Mouse (Mus musculus) erythroblast, embryonic 14.5 days (primary cell): ENCODE measurements around the gene Cyp1a2. TPM values are rescaled to one million over a fixed set of nuclear protein-coding genes. Genes with fewer than 3 reads are reported as not detected.

Source experiments
- H3K27me3 ChIP-seq: 2 replicates; pipeline ENCODE4 v1.6.1; 2012; ENCODE audit warnings: inconsistent platforms; ENCODE audit not compliant: control insufficient read depth
- H3K36me3 ChIP-seq: 2 replicates; pipeline ENCODE4 v1.6.1; 2012; ENCODE audit warnings: mild to moderate bottlenecking, inconsistent platforms; ENCODE audit not compliant: control insufficient read depth
- H3K4me1 ChIP-seq: 2 replicates; pipeline ENCODE4 v1.6.1; 2012; ENCODE audit warnings: inconsistent platforms; ENCODE audit not compliant: control insufficient read depth
- H3K4me3 ChIP-seq: replicated peaks from 2 replicates; pipeline ENCODE3; 2012; ENCODE audit warnings: moderate library complexity, mild to moderate bottlenecking, inconsistent platforms
- H3K9me3 ChIP-seq: 2 replicates; pipeline ENCODE4 v1.6.1; 2012; ENCODE audit warnings: low read length, inconsistent platforms, mixed read lengths; ENCODE audit not compliant: control insufficient read depth
- GATA1 ChIP-seq: IDR thresholded peaks from 2 replicates; pipeline ENCODE4 v1.6.1; 2012; ENCODE audit warnings: low read length, inconsistent platforms, mixed read lengths
- TAL1 ChIP-seq: IDR thresholded peaks from 3 replicates; pipeline ENCODE4 v1.6.1; 2012; ENCODE audit warnings: low read length, inconsistent platforms, mixed read lengths
- polyA plus RNA-seq: library from polyadenylated mRNA; stranded (reverse); fragments of >175 nt; gene quantifications from 2 replicates; pipeline ENCODE4 v1.2.3, GENCODE M21; 2012

Gene Cyp1a2
- polyA plus RNA-seq, 1 experiment = not detected

DNA sequence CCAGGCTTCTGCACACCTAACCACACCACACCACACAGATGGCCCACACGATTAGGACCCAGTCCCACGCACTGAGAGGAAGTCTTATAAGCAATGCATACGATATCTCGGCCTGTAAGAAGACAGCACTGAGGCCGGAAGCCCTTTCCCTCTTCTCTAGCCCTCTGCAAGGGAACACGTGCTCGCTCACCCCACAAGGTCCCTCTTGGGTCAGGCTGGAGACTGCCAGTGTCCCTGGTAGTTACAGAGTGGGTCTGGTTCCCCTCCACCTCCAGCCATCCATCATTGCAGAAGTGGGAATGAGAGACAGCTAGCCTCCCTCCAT, 39.7 kb downstream of the Cyp1a2 start:
- Histone ChIP-seq H3K9me3 (no peaks in the 10 kb centered on the region), H3K4me3 (peak overlapping the region; percentile 92), H3K4me1 (peaks cover 80% of the 10 kb centered on the region), H3K27me3 (peaks cover 4% of the 10 kb centered on the region), H3K36me3 (peaks cover 22% of the 10 kb centered on the region)
- TF ChIP-seq TAL1 (0 out of 3 replicates have a peak, but pooled peaks have one; percentile 19), GATA1 (peak; percentile 33; the same call in 1 of the 2 replicates)

DNA sequence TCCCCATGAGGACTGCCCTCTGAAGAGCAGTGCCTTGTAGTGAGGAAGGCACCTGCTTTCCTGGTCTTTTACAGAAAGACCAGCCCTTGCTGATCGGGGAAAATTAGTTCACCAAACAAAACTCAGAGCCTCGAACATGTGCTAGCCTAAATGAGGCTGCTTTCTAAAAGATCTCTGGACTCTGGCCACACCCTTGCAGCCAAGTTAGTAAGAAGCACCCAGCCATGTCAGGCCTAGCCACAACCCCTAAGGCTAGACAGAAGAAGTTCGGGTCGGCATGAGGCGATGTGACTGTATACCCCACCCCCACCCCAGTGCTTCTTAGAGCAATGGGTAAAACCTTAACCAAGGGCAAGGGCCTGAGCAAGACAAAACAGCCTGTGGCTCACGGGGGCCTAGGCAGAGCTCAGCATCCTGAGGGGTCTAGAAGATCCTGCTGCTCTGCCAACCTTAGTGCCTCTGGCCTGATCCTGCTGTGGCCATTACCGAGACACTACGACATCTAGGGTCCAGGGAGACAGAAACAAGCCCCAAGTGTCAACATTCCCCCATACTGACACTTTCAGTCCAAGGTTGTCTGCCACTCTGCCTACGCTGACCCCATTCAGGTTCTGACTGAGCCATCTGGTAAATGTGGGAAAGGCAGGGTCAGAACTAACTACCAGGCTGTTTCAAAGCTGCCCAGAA, 40.2 kb downstream of the Cyp1a2 start:
- no peaks in the 10 kb centered on the region for H3K9me3 ChIP-seq
- peaks cover 4% of the 10 kb centered on the region for H3K27me3 ChIP-seq
- no peak for TF ChIP-seq GATA1
- peak overlapping the region; percentile 92 for H3K4me3 ChIP-seq
- H3K4me1 ChIP-seq = peaks cover 85% of the 10 kb centered on the region
- peaks cover 22% of the 10 kb centered on the region for H3K36me3 ChIP-seq

DNA sequence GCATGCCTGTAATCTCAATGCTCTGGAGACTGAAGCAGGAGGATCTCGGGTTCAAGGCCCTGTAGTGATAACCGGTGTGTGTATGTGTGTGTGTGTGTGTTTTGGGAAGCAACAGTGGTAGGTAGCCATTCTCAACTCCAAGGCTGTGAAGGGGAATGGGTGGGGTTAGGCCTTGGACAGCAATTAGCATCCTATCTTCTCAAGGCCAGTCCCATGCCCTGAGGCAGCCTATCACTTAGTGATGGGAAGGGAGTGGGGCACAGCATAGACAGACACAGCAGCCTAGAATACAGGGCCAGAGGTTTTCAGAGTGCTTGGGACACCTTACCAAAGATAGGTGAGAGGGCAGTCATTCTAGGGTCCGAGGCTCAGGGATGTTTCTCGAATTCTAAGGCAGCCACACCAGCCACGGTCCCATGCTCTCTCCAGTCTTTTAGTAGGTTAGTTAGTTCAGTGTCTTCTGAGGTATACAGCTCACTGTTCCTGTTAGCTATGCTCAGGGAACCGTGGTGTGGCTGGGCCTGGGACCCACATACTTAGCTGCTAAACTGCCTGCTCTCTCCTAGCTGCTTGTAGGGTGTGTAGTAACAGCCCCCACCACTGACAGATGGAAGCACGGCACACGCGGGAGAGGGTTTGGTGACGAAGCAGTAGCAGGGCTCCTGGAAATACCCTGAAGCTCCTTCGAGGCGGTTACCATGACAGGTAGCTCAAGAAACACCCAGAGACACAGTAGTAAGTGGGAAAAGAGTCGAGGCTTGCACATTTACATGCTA, 41.5 kb downstream of the Cyp1a2 start:
- Histone ChIP-seq H3K9me3 (no peaks in the 10 kb centered on the region), H3K4me1 (peaks cover 91% of the 10 kb centered on the region), H3K4me3 (no peak overlapping the region), H3K27me3 (peaks cover 2% of the 10 kb centered on the region), H3K36me3 (peaks cover 29% of the 10 kb centered on the region)
- no peak for TF ChIP-seq TAL1
- no peak for TF ChIP-seq GATA1

DNA sequence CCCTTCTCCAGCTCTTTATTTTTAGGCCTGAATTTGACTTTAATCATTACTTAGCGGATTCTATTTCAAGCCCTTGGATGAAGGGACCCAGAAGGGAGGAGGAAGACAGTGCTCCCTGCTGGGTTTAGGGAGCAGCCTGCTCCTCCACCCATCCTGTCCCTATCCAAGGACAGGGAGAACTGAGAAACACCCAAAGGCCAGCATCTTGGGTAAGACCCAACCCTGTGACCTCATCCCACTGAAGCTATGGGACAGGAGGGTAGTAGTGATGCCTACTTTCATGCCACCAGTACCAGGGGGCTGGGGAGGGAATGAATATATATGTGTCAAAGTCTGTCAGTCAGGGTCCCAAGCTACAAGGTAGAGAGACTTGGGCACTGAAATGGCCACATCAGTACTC, 42.5 kb downstream of the Cyp1a2 start:
- Histone ChIP-seq H3K9me3 (no peaks in the 10 kb centered on the region), H3K36me3 (peaks cover 32% of the 10 kb centered on the region), H3K4me1 (peaks cover 92% of the 10 kb centered on the region), H3K4me3 (peak overlapping the region; percentile 59), H3K27me3 (no peaks in the 10 kb centered on the region)
- TF ChIP-seq TAL1 = no peak
- TF ChIP-seq GATA1 = no peak

DNA sequence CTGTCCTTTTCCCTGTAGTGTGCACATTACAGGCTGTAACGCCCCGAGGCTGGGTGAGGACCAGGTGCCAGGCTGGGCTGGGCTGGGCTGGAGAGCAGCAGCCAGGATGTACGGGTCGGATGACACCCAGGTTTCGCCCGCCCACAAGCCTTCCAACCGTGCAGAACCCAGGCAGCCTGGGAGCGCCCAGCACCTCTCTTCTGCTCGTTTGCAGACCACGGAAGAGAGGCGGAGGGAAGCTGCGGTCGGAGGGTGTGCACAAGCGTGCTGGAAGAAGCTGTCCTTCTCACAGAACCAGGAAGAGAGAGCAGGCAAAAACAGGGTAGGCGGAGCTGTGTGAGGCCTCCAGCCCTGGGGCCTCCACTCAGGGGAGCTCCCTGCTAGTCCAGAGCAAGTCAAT, 43.1 kb downstream of the Cyp1a2 start:
- H3K4me3 ChIP-seq = peak overlapping the region; percentile 59
- no peaks in the 10 kb centered on the region for H3K27me3 ChIP-seq
- H3K9me3 ChIP-seq = no peaks in the 10 kb centered on the region
- H3K4me1 ChIP-seq = peaks cover 86% of the 10 kb centered on the region
- H3K36me3 ChIP-seq = peaks cover 35% of the 10 kb centered on the region
- TF ChIP-seq GATA1 = no peak
- TF ChIP-seq TAL1 = no peak

GRCm38 (mm10) chr9:57639661-57640328, 43.7 kb downstream of the Cyp1a2 start:
- H3K4me1 ChIP-seq = peaks cover 86% of the 10 kb centered on the region
- H3K4me3 ChIP-seq = peak overlapping the region; percentile 59
- H3K36me3 ChIP-seq = peaks cover 39% of the 10 kb centered on the region
- no peaks in the 10 kb centered on the region for H3K27me3 ChIP-seq
- TF ChIP-seq GATA1 (no peak), TAL1 (no peak)
- H3K9me3 ChIP-seq = no peaks in the 10 kb centered on the region

- H3K27me3 ChIP-seq = no peaks in the 10 kb centered on the region
- H3K9me3 ChIP-seq = no peaks in the 10 kb centered on the region
- H3K36me3 ChIP-seq = peaks cover 48% of the 10 kb centered on the region
- H3K4me3 ChIP-seq = peak overlapping the region; percentile 27
- TF ChIP-seq GATA1 (no peak), TAL1 (no peak)
- peaks cover 85% of the 10 kb centered on the region for H3K4me1 ChIP-seq
Observed at GRCm38 (mm10) chr9:57638651-57639459, 44.6 kb downstream of the Cyp1a2 start.

- no peaks in the 10 kb centered on the region for H3K9me3 ChIP-seq
- no peaks in the 10 kb centered on the region for H3K27me3 ChIP-seq
- H3K4me1 ChIP-seq = peaks cover 85% of the 10 kb centered on the region
- H3K36me3 ChIP-seq = peaks cover 57% of the 10 kb centered on the region
- no peak overlapping the region for H3K4me3 ChIP-seq
- TF ChIP-seq GATA1 = no peak
- no peak for TF ChIP-seq TAL1
Observed at GRCm38 (mm10) chr9:57637741-57638322, 45.7 kb downstream of the Cyp1a2 start.
